Mouse (Mus musculus): ENCODE results near the gene Arhgef15.

DNA sequence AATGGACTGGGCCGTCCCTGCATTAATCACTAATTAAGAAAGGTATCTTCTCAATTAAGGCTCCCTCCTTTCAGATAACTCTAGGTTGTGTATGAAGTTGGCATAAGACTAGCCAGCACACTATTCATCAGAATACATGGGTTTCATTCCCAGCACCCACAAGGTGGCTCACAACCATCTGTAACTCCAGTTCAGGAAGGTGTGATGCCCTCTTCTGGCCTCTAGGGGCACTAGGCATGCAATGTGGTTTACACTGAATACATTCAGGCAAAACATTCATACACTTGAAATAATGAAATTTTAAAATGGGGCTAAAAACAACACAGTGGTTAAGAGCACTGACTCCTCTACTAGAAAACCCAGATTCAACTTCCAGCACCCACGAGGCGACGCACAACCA lies 60.2 kb downstream of the Arhgef15 start:
- TF ChIP-seq POLR2A (IDR thresholded peaks at IDR 0.05; ENCODE audit: insufficient read depth, low read depth, low read length) (no peak), CTCF (IDR thresholded peaks at IDR 0.05; ENCODE audit: insufficient read depth, low read depth, low read length) (no peak)

All from olfactory bulb, adult 2 months (tissue).